Mouse (Mus musculus): Measurements from ENCODE around the gene Asgr1. TPM values are rescaled to one million over a fixed set of nuclear protein-coding genes. Genes with fewer than 3 reads are reported as not detected.
A peak's percentile ranks its signal among the peaks of the same experiment; 100 is the strongest.
"Not testable (repeated sequence)": the region's sequence is repeated elsewhere in the genome, so short reads cannot be mapped to it uniquely, and the experiment has no call there.

Gene Asgr1
- total RNA-seq, 4 experiments from 2014 or later: not detected

- no peak for DNase-seq (ENCODE audit: low spot score)
Measured at GRCm38 (mm10) chr11:70068245-70068644, 14.4 kb downstream of the Asgr1 start.

GRCm38 (mm10) chr11:70070057-70070456, 16.2 kb downstream of the Asgr1 start:
- DNase-seq (ENCODE audit: low spot score): no peak

- DNase-seq (ENCODE audit: low spot score): not testable (repeated sequence)
Measured at GRCm38 (mm10) chr11:70070603-70071002, 16.7 kb downstream of the Asgr1 start.

GRCm38 (mm10) chr11:70074379-70075071, 20.6 kb downstream of the Asgr1 start:
- peak; percentile 68 for DNase-seq (ENCODE audit: low spot score)

GRCm38 (mm10) chr11:70075581-70075980, 21.7 kb downstream of the Asgr1 start:
- no peak for DNase-seq (ENCODE audit: low spot score)

GRCm38 (mm10) chr11:70077441-70077840, 23.6 kb downstream of the Asgr1 start:
- DNase-seq (ENCODE audit: low spot score): no peak

GRCm38 (mm10) chr11:70079175-70079574, 25.3 kb downstream of the Asgr1 start:
- no peak for DNase-seq (ENCODE audit: low spot score)

- DNase-seq (ENCODE audit: low spot score): no peak
Measured at GRCm38 (mm10) chr11:70079928-70080327, 26.0 kb downstream of the Asgr1 start.

GRCm38 (mm10) chr11:70080803-70081590, 27.1 kb downstream of the Asgr1 start:
- no peak for DNase-seq (ENCODE audit: low spot score)

- peak; percentile 38 for DNase-seq (ENCODE audit: low spot score)
Measured at GRCm38 (mm10) chr11:70084563-70084962, 30.7 kb downstream of the Asgr1 start.

GRCm38 (mm10) chr11:70091986-70092783, 38.3 kb downstream of the Asgr1 start, which contains the start of gene Asgr2:
Asgr2 (plus strand) TSS chr11:70092644.
- peak; percentile 40 for DNase-seq (ENCODE audit: low spot score)

- DNase-seq (ENCODE audit: low spot score): no peak
Measured at GRCm38 (mm10) chr11:70097396-70097795, 43.5 kb downstream of the Asgr1 start.

GRCm38 (mm10) chr11:70099102-70099501, 45.2 kb downstream of the Asgr1 start:
- no peak for DNase-seq (ENCODE audit: low spot score)

GRCm38 (mm10) chr11:70099809-70100208, 45.9 kb downstream of the Asgr1 start:
- no peak for DNase-seq (ENCODE audit: low spot score)

- no peak for DNase-seq (ENCODE audit: low spot score)
Measured at GRCm38 (mm10) chr11:70103701-70104315, 49.9 kb downstream of the Asgr1 start.

- DNase-seq (ENCODE audit: low spot score): no peak
Measured at GRCm38 (mm10) chr11:70107085-70107484, 53.2 kb downstream of the Asgr1 start.

Small RNA genes lying within 50 kb of the gene (microRNA-seq; reads per million reads assigned to microRNA genes)
- gene Mir324: 956 reads per million, percentile 82 among the genes with 10 or more reads in this experiment

Other genes starting within 250 kb of the Asgr1 start
- gene Tmem102, start 248.5 kb upstream of the Asgr1 start, total RNA-seq (2022): under 1 TPM; 0.14 to 0.57 (median 0.31) TPM
- not detected for gene Gm39566, start 238.8 kb upstream of the Asgr1 start, total RNA-seq (2022)
- gene Spem2, start 235.6 kb upstream of the Asgr1 start, total RNA-seq (2022): not detected
- not detected for gene Spem1, start 231.9 kb upstream of the Asgr1 start, total RNA-seq (2022)
- 1 to 10 TPM; 3.1 to 6.9 (median 4.3) TPM for gene Nlgn2, start 216.3 kb upstream of the Asgr1 start, total RNA-seq (2022)
- gene Tmem256, start 215.6 kb upstream of the Asgr1 start, total RNA-seq (2022): 100 to 1,000 TPM; 193 to 338 (median 283) TPM
- 10 to 100 TPM; 20.7 to 25.3 (median 21.7) TPM for gene Plscr3, start 207.7 kb upstream of the Asgr1 start, total RNA-seq (2022)
- gene Tnk1, start 195.4 kb upstream of the Asgr1 start, total RNA-seq (2022): under 1 TPM in 1 of 4 experiments, not detected in 3; 0.23 TPM
- gene Tmem95, start 176.1 kb upstream of the Asgr1 start, total RNA-seq (2022): not detected
- 1 to 10 TPM; 2.0 to 2.6 (median 2.4) TPM for gene Kctd11, start 172.7 kb upstream of the Asgr1 start, total RNA-seq (2022)
- gene Acap1, start 158.5 kb upstream of the Asgr1 start, total RNA-seq (2022): 1 to 10 TPM in 2 of 4 experiments, under 1 TPM in 2; 0.16 to 1.1 (median 0.83) TPM
- gene 2810408A11Rik, start 153.1 kb upstream of the Asgr1 start, total RNA-seq (2022): under 1 TPM; 0.43 to 0.81 (median 0.60) TPM
- 10 to 100 TPM; 38.0 to 50.9 (median 43.4) TPM for gene Neurl4, start 153.0 kb upstream of the Asgr1 start, total RNA-seq (2022)
- gene Gps2, start 140.2 kb upstream of the Asgr1 start, total RNA-seq (2022): 10 to 100 TPM; 23.2 to 32.1 (median 27.7) TPM
- 100 to 1,000 TPM; 410 to 451 (median 437) TPM for gene Eif5a, start 132.1 kb upstream of the Asgr1 start, total RNA-seq (2022)
- 10 to 100 TPM; 13.8 to 32.7 (median 24.3) TPM for gene Ybx2, start 118.3 kb upstream of the Asgr1 start, total RNA-seq (2022)
- 100 to 1,000 TPM; 435 to 503 (median 470) TPM for gene Slc2a4, start 105.9 kb upstream of the Asgr1 start, total RNA-seq (2022)
- 1 to 10 TPM in 1 of 4 experiments, not detected in 3; 1.1 TPM for gene Cldn7, start 89.3 kb upstream of the Asgr1 start, total RNA-seq (2022)
- gene Ctdnep1, start 72.9 kb upstream of the Asgr1 start, total RNA-seq (2022): 100 to 1,000 TPM; 144 to 172 (median 168) TPM
- 10 to 100 TPM; 41.7 to 57.3 (median 48.1) TPM for gene Elp5, start 71.6 kb upstream of the Asgr1 start, total RNA-seq (2022)
- 100 to 1,000 TPM; 287 to 342 (median 325) TPM for gene Gabarap, start 62.9 kb upstream of the Asgr1 start, total RNA-seq (2022)
- 10 to 100 TPM; 21.0 to 24.9 (median 23.6) TPM for gene Phf23, start 58.3 kb upstream of the Asgr1 start, total RNA-seq (2022)
- 1 to 10 TPM; 4.0 to 6.4 (median 5.1) TPM for gene Dvl2, start 53.5 kb upstream of the Asgr1 start, total RNA-seq (2022)
- 1,000 to 10,000 TPM; 1,233 to 1,415 (median 1,285) TPM for gene Acadvl, start 38.7 kb upstream of the Asgr1 start, total RNA-seq (2022)
- gene Dlg4, start 37.1 kb upstream of the Asgr1 start, total RNA-seq (2022): 1 to 10 TPM; 3.9 to 6.3 (median 5.2) TPM
- under 1 TPM in 1 of 4 experiments, not detected in 3; 0.34 TPM for gene Asgr2, start 38.6 kb downstream of the Asgr1 start, total RNA-seq (2022)
- gene Mgl2, start 76.2 kb downstream of the Asgr1 start, total RNA-seq (2022): 1 to 10 TPM; 2.6 to 4.5 (median 3.2) TPM
- gene Clec10a, start 102.1 kb downstream of the Asgr1 start, total RNA-seq (2022): 1 to 10 TPM; 1.7 to 4.2 (median 3.2) TPM
- gene Slc16a11, start 158.7 kb downstream of the Asgr1 start, total RNA-seq (2022): 1 to 10 TPM in 1 of 4 experiments, under 1 TPM in 3; 0.38 to 2.8 (median 0.68) TPM
- 1 to 10 TPM; 2.5 to 3.6 (median 3.4) TPM for gene Slc16a13, start 167.0 kb downstream of the Asgr1 start, total RNA-seq (2022)
- 10 to 100 TPM in 3 of 4 experiments, 1 to 10 TPM in 1; 5.9 to 22.0 (median 17.3) TPM for gene Bcl6b, start 175.7 kb downstream of the Asgr1 start, total RNA-seq (2022)
- 10 to 100 TPM; 22.2 to 31.6 (median 29.0) TPM for gene 0610010K14Rik, start 183.8 kb downstream of the Asgr1 start, total RNA-seq (2022)
- gene Gm21988, start 185.7 kb downstream of the Asgr1 start, total RNA-seq (2022): 1 to 10 TPM; 1.2 to 2.7 (median 2.4) TPM
- 100 to 1,000 TPM in 2 of 4 experiments, 10 to 100 TPM in 2; 91.2 to 119 (median 96.3) TPM for gene Rnasek, start 185.8 kb downstream of the Asgr1 start, total RNA-seq (2022)
- 1 to 10 TPM; 2.6 to 4.0 (median 3.1) TPM for gene Alox12, start 201.3 kb downstream of the Asgr1 start, total RNA-seq (2022)